Mouse (Mus musculus): ENCODE data around the gene Taldo1. TPM values are rescaled to one million over a fixed set of nuclear protein-coding genes. Genes with fewer than 3 reads are reported as not detected.

The Taldo1 gene
- polyA plus RNA-seq, 1 experiment = 224 TPM

GRCm38 (mm10) chr7:141364349-141365048, 27.5 kb upstream of the Taldo1 start:
- no peak for DNase-seq (ENCODE audit: low read depth)
- no peak for TF ChIP-seq CTCF (IDR thresholded peaks at IDR 0.05; ENCODE audit: borderline replicate concordance, extremely low read depth, insufficient read depth, insufficient read length)
- no peak for TF ChIP-seq POLR2A (IDR thresholded peaks at IDR 0.05; ENCODE audit: borderline replicate concordance, extremely low read depth, insufficient read depth, insufficient read length, poor library complexity, severe bottlenecking)

GRCm38 (mm10) chr7:141365049-141365445, 27.0 kb upstream of the Taldo1 start:
- no peak for DNase-seq (ENCODE audit: low read depth)

GRCm38 (mm10) chr7:141367358-141367757, 24.6 kb upstream of the Taldo1 start:
- no peak for DNase-seq (ENCODE audit: low read depth)
- TF ChIP-seq CTCF (IDR thresholded peaks at IDR 0.05; ENCODE audit: borderline replicate concordance, extremely low read depth, insufficient read depth, insufficient read length) (no peak), POLR2A (IDR thresholded peaks at IDR 0.05; ENCODE audit: borderline replicate concordance, extremely low read depth, insufficient read depth, insufficient read length, poor library complexity, severe bottlenecking) (no peak)

More at GRCm38 (mm10) chr7:141365049-141365445, 27.0 kb upstream of the Taldo1 start:
- TF ChIP-seq CTCF (IDR thresholded peaks at IDR 0.05; ENCODE audit: borderline replicate concordance, extremely low read depth, insufficient read depth, insufficient read length) = no peak
- no peak for TF ChIP-seq POLR2A (IDR thresholded peaks at IDR 0.05; ENCODE audit: borderline replicate concordance, extremely low read depth, insufficient read depth, insufficient read length, poor library complexity, severe bottlenecking)

- no peak for DNase-seq (ENCODE audit: low read depth)
- no peak for TF ChIP-seq POLR2A (IDR thresholded peaks at IDR 0.05; ENCODE audit: borderline replicate concordance, extremely low read depth, insufficient read depth, insufficient read length, poor library complexity, severe bottlenecking)
- no peak for TF ChIP-seq CTCF (IDR thresholded peaks at IDR 0.05; ENCODE audit: borderline replicate concordance, extremely low read depth, insufficient read depth, insufficient read length)
Observed at GRCm38 (mm10) chr7:141369918-141370317, 22.1 kb upstream of the Taldo1 start.

DNA sequence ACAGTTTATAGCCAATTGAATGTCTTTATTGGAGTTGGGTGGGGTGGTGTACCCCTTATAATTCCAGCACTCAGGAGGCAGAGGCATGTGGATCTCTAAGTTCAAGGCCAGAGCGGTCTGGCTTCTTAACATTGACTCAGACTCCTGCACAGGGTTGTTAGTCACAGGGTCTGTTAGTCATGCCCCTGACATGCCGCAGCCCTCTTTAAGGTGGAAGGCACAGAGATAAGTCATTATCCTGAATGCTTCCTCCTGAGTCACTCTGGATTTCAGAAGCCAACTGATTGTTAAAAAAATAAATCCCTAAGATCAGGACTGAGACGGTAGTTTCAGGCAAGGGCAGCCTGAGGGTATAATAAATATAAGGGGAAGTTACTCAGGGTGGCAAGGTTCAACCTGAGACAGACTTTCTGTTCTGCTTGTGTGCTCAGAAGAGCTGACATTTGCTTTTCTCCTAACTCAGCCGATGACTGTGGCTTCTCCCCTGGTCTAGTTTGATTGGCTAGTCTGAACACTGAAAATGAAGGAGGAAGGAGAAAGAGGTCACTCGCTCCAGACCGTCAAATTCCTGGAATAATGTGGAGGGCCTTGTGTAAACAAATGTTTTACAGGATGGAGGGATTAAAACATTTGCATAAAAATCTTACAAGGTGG, 19.9 kb upstream of the Taldo1 start:
- no peak for DNase-seq (ENCODE audit: low read depth)
- TF ChIP-seq CTCF (IDR thresholded peaks at IDR 0.05; ENCODE audit: borderline replicate concordance, extremely low read depth, insufficient read depth, insufficient read length) (no peak), POLR2A (IDR thresholded peaks at IDR 0.05; ENCODE audit: borderline replicate concordance, extremely low read depth, insufficient read depth, insufficient read length, poor library complexity, severe bottlenecking) (no peak)

- DNase-seq (ENCODE audit: low read depth) = peak; percentile 44
- TF ChIP-seq POLR2A (IDR thresholded peaks at IDR 0.05; ENCODE audit: borderline replicate concordance, extremely low read depth, insufficient read depth, insufficient read length, poor library complexity, severe bottlenecking) = no peak
- no peak for TF ChIP-seq CTCF (IDR thresholded peaks at IDR 0.05; ENCODE audit: borderline replicate concordance, extremely low read depth, insufficient read depth, insufficient read length)
Observed at GRCm38 (mm10) chr7:141373611-141374010, 18.4 kb upstream of the Taldo1 start.

- no peak for TF ChIP-seq POLR2A (IDR thresholded peaks at IDR 0.05; ENCODE audit: borderline replicate concordance, extremely low read depth, insufficient read depth, insufficient read length, poor library complexity, severe bottlenecking)
- no peak for DNase-seq (ENCODE audit: low read depth)
Observed at GRCm38 (mm10) chr7:141374399-141374798, 17.6 kb upstream of the Taldo1 start.

GRCm38 (mm10) chr7:141379584-141379983, 12.4 kb upstream of the Taldo1 start:
- no peak for DNase-seq (ENCODE audit: low read depth)
- TF ChIP-seq CTCF (IDR thresholded peaks at IDR 0.05; ENCODE audit: borderline replicate concordance, extremely low read depth, insufficient read depth, insufficient read length) (no peak), POLR2A (IDR thresholded peaks at IDR 0.05; ENCODE audit: borderline replicate concordance, extremely low read depth, insufficient read depth, insufficient read length, poor library complexity, severe bottlenecking) (no peak)

DNA sequence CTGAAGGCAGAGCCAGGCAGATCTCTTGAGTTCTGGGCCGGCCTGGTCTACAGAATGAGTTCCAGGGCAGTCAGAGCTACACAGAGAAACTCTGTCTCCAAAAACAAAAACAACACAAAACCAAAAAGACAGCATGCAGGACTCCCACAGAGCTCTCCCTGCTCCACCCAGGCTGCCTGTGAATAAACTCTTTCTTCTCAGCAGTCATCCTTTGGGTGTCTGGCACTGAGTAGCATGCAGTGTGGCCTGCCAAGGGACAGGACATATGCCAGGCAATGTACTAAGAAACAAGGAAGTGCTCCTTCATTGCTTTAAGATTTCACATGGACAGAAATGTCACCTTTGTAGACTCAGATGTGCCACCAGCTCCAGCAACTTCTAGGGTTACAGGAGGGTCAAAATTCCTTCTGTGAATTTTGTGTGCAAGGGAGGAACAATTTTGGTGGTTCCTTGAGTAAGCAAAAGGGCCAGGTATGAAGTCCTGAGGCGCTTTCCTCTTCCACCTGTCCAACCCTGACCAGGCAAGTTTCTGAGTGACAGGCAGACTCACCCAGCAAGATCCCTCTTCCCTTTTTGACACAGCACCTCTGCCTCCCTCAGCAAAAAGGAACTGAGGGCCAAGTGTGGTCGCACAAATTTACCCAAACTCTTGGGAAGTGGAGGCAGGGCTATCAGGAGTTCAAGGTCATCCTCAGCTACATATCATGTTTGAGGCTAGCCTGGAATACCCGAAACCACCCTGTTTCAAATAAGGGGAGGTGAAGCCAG, 10.7 kb upstream of the Taldo1 start:
- no peak for TF ChIP-seq CTCF (IDR thresholded peaks at IDR 0.05; ENCODE audit: borderline replicate concordance, extremely low read depth, insufficient read depth, insufficient read length)
- TF ChIP-seq POLR2A (IDR thresholded peaks at IDR 0.05; ENCODE audit: borderline replicate concordance, extremely low read depth, insufficient read depth, insufficient read length, poor library complexity, severe bottlenecking) = no peak
- DNase-seq (ENCODE audit: low read depth) = no peak

GRCm38 (mm10) chr7:141387807-141388486, 4.1 kb upstream of the Taldo1 start:
- TF ChIP-seq CTCF (IDR thresholded peaks at IDR 0.05; ENCODE audit: borderline replicate concordance, extremely low read depth, insufficient read depth, insufficient read length) (no peak), POLR2A (IDR thresholded peaks at IDR 0.05; ENCODE audit: borderline replicate concordance, extremely low read depth, insufficient read depth, insufficient read length, poor library complexity, severe bottlenecking) (no peak)
- DNase-seq (ENCODE audit: low read depth) = no peak

Measured in brain, embryonic 14.5 days (tissue).